Mouse (Mus musculus) ES-Bruce4 (cell line): ENCODE results near the gene Clba1.

Experiments used
- CTCF ChIP-seq: IDR thresholded peaks from one replicate; pipeline ENCODE4 v1.8.1; 2011; ENCODE audit warnings: low read depth, low read length
- EP300 ChIP-seq: IDR thresholded peaks from 2 replicates; pipeline ENCODE4 v1.6.1; 2011; ENCODE audit warnings: low read depth, low read length; ENCODE audit not compliant: insufficient read depth
- POLR2A ChIP-seq: IDR thresholded peaks from one replicate; pipeline ENCODE4 v1.8.1; 2011; ENCODE audit warnings: low read length; ENCODE audit not compliant: insufficient read depth

DNA sequence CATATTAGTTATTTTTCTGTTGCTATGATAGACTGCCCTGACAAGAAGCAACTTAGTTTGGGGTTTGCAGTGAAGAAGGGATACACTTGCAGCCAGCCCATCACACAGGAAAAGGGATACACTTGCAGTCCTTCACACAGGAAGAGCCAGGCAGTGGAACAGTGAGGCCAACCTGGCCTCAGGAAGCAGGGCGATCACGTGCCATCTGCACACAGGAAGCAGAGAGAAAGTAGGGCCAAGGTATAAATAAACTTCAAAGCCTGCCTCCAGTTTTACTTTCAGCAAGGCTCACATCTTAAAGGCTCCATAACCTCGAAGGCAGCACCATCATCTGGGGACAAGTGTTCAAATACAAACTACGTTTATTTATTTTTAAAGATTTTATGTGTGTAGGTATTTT lies 14.5 kb downstream of the Clba1 start:
- TF ChIP-seq POLR2A (no peak), CTCF (no peak), EP300 (no peak)
